Mouse (Mus musculus) heart, postnatal 25 days (tissue): Measurements from ENCODE around the gene Rtraf. TPM values are rescaled to one million over a fixed set of nuclear protein-coding genes. Genes with fewer than 3 reads are reported as not detected.

ENCODE experiments used
- DNase-seq: peaks from one replicate; pipeline ENCODE4 v3.0.0; 2022; ENCODE audit warnings: low spot score
- intact Hi-C: fragments of 180-260 bp; cut with DNase I; formaldehyde crosslinking; loops from one replicate; pipeline ENCODE4 v1.15.1; 2025
- total RNA-seq, 2 experiments: library from RNA; stranded (reverse); gene quantifications; 2 replicates each; pipeline ENCODE4 v1.2.3; 2021

The Rtraf gene
- total RNA-seq, 2 experiments from 2014 or later, result 65.5 to 70.4 TPM

DNA sequence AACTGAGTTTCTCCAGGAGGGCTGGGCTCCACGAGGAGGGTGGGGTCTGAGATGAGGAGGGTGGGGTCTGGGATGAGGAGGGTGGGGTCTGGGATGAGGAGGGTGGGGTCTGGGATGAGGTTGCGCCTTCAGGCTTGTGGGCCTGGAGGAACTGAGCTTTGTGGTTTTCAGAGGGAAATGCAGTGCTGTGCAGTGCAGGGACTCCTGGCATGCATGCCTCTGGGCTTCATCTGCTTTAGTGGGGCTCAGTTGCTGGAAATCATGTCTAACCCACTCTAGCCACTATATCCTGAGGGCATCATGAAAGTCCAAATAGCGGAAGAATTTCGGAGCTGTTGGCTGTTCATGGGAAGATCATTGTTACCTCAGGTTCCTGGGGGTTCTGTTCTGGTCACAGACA, 20.4 kb downstream of the Rtraf start:
- intact Hi-C loops, result no loop called here
- DNase-seq, result no peak

- intact Hi-C loops, result loop anchor here (2.0 kb wide), 1 partner anchor 13 kb away; no protein-coding TSS in a partner anchor
- DNase-seq, result no peak
Measured at GRCm38 (mm10) chr14:19801474-19802215, 22.0 kb downstream of the Rtraf start.

DNA sequence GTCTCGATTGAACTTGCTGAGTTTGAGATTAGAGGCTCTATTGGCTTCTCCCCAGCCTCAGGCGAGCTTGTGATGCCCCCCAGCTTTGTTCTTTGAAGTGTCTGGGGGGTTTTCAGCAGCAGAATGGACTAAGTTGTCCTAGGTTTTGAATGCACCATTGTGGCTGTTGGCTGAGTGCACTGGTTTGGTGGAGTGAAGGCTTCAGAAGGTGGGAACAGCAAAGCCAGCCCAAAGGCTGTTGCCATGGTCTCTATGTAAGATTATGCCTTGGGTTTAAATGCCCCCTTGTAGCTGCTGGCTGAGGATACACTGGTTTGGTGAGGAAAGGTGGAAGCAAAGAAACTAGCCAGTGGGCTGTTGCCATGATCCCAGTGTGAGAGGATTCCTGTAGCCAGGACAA, 23.1 kb downstream of the Rtraf start:
- intact Hi-C loops, result loop anchor here (2.0 kb wide), 1 partner anchor 14 kb away; no protein-coding TSS in a partner anchor
- DNase-seq, result no peak

DNA sequence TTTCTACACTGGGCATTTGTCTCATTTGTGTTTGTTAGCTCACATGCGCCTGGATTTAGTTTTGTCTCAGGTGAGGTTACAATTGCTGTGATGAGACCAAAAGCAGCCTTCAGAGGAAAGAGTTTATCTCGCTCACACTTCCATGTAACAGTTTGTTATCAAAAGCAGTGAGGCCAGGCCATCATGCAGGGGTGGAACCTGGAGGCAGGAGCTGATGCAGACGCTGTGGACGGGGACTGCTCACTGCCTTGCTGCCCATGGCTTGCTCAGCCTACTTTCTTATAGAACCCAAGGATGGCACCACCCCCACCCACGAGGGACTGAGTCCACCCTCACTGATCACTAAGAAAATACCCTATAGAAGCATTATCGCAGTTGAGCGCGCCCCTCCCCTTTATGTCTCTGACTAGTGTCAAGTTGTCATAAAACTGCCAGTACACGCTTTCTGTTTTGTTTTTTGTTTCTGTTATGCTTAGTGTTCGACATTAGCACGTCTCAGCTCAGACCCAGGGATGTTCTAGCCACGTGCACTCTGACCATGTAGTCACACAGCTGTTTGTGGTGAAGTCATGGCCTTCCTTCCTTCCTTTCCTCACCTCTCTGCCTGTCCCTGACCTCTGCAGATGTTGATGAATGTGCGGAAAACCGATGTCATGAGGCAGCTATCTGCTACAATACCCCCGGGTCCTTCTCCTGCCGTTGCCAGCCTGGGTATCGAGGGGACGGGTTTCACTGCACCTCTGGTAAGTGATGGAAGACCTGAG, 26.9 kb downstream of the Rtraf start:
- intact Hi-C loops, result no loop called here
- DNase-seq, result no peak

DNA sequence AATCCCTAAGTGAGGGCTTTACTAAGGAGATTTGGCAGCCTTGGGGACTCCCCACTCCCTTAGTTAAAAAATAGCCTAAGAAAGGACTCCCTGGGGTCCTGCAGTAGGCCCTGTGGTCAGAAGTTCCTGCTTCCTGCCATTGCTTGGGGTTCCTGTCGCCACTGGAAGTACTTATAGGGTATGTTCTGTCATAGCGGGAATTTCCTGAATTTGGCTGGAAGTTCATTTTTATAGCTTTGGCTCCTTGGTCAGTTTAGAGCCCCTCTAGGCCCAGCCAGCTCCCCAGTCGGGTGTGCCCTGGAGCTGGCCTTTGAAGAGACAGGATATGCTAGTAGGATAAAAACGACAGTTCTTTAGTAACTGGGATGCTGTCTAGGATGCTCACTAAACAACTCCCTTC, 28.7 kb downstream of the Rtraf start:
- intact Hi-C loops, result no loop called here
- DNase-seq, result no peak

- no peak for DNase-seq
- intact Hi-C loops, result no loop called here
Measured at GRCm38 (mm10) chr14:19788443-19788842, 35.2 kb downstream of the Rtraf start.

- intact Hi-C loops, result no loop called here
Measured at GRCm38 (mm10) chr14:19785797-19786588, 37.6 kb downstream of the Rtraf start.

DNA sequence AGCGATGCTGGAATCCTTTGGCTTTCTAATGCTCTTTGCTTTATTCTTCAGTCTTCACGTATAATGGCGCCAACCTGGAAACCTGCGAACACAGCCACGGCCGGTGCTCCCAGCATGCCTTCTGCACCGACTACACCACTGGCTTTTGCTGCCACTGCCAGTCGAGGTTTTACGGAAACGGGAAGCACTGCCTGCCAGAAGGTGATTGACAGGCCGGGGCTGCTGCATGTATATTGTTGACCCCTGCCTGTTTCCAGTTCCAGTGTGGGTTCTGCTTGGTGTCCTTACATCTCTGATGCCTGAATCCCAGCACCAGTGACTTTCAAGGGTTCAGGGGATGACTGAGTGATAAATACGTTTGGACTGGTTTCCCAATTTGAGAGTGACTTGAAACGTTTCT, 45.7 kb downstream of the Rtraf start:
- DNase-seq, result no peak
- intact Hi-C loops, result loop anchor here (1.0 kb wide), 1 partner anchor 72 kb away; no protein-coding TSS in a partner anchor

More at GRCm38 (mm10) chr14:19785797-19786588, 37.6 kb downstream of the Rtraf start:
- no peak for DNase-seq

DNA sequence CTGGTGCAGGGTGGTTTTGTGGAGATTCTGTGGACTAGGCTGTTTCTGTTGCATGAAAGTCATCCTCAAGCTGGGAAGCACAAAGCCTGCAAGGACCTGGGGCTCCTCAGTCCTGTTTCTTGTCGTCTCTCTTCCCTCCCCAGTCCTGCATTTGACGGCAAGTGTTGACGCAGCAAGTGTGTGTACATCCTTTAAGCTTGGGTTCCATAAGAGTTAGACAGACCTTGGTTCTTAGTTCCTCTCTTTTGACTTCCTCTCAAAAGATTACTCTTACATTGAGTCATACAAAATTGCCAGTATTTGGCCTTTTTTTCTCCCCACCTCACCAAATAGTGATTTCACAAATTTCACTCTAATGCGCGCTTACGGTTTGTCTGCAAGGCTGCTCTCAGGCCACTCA, 46.3 kb downstream of the Rtraf start:
- no peak for DNase-seq
- intact Hi-C loops, result loop anchor here (1.0 kb wide), 1 partner anchor 71 kb away; no protein-coding TSS in a partner anchor

- intact Hi-C loops, result loop anchor here (1.0 kb wide), 1 partner anchor 71 kb away; no protein-coding TSS in a partner anchor
- no peak for DNase-seq
Measured at GRCm38 (mm10) chr14:19776890-19777289, 46.7 kb downstream of the Rtraf start.

GRCm38 (mm10) chr14:19776179-19776578, 47.4 kb downstream of the Rtraf start:
- DNase-seq, result no peak
- intact Hi-C loops, result no loop called here

DNA sequence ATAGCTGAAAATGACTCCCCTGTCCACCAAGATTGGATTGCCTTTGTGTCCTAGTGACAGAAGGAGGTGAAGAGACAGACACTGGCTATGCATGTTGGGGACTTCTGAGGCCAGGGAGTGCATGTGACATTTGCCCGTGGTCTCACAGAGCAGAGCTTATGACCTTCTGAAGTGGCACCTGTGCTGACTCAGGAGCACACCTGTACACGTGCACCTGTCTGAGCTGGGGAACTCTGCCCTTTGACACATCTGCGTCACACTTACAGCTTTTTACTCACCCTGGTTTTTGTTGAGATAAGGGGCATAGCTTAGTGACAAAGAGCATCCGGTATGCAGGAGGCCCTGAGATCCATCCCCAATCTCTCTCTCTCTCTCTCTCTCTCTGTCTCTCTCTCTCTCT, 48.1 kb downstream of the Rtraf start:
- intact Hi-C loops, result no loop called here
- no peak for DNase-seq

GRCm38 (mm10) chr14:19774036-19774628, 49.5 kb downstream of the Rtraf start:
- intact Hi-C loops, result no loop called here
- no peak for DNase-seq

DNA sequence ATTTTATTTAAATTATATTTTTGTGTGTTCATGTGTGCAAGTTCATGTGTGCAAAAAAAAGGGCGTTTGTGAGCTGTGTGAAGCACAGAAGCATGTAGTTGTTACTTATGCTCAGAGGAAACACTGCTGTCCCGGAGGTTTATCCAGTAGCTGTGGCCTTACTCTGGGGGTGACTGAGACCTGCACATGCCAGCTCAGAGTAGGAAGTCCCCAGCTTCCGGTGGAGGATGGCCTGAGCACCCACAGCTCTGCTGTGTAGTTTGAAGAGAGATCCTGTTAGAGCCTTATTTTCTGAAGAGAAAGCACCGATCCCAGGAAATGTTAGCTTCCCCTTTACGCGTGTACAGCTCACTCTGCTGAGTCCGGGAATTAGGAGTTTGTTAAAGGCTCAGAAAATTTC, 52.5 kb downstream of the Rtraf start:
- intact Hi-C loops, result loop anchor here (2.0 kb wide), 1 partner anchor 18 kb away; no protein-coding TSS in a partner anchor
- no peak for DNase-seq

GRCm38 (mm10) chr14:19769441-19770200, 54.0 kb downstream of the Rtraf start:
- intact Hi-C loops, result loop anchor here (2.0 kb wide), 1 partner anchor 17 kb away; no protein-coding TSS in a partner anchor
- DNase-seq, result no peak

DNA sequence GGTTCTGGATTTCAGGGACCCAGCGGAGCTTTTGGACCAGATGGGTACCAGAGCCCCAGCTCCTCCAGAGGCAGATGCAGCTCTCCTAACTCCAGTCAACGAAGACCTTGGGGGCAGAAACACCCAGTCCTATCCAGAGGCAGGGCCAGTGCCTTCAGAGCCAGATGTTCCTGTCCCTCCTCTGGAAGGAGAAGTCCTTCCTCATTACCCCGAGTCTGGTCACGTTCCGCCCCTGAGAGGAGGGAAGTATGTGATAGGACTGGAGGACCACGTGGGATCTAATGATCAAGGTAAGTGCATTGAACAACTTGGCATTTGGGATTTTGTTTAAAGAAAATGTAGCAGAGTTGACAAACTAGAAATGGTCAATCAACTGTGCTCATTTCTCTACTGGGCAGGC, 55.0 kb downstream of the Rtraf start:
- intact Hi-C loops, result no loop called here
- no peak for DNase-seq

- no peak for DNase-seq
- intact Hi-C loops, result no loop called here
Measured at GRCm38 (mm10) chr14:19766380-19766649, 57.3 kb downstream of the Rtraf start.

GRCm38 (mm10) chr14:19765539-19766379, 57.9 kb downstream of the Rtraf start:
- intact Hi-C loops, result no loop called here

More at GRCm38 (mm10) chr14:19765539-19766379, 57.9 kb downstream of the Rtraf start:
- DNase-seq, result no peak
